Mouse (Mus musculus) gonadal fat pad, adult 2 months (tissue): Measurements from ENCODE around the gene Ip6k3. TPM values are rescaled to one million over a fixed set of nuclear protein-coding genes. Genes with fewer than 3 reads are reported as not detected.

ENCODE experiments used
- DNase-seq: peaks from one replicate; pipeline ENCODE4 v3.0.0-alpha.2; 2012; ENCODE audit warnings: low read depth
- polyA plus RNA-seq: library from polyadenylated mRNA; depleted of rRNA; stranded (reverse); fragments of >200 nt; gene quantifications from 2 replicates; pipeline ENCODE4 v1.2.3, GENCODE M21; 2012; rRNA removed

Ip6k3 gene
- 0.20 and 0.32 TPM in 2 replicates for polyA plus RNA-seq

GRCm38 (mm10) chr17:27167545-27167944, at the start of gene Ip6k3:
Gene Ip6k3, minus strand, starts transcription at chr17:27167795.
- DNase-seq, result no peak

GRCm38 (mm10) chr17:27212768-27213525, 45.4 kb upstream of the Ip6k3 start:
- DNase-seq, result no peak

- DNase-seq, result no peak
Observed at GRCm38 (mm10) chr17:27212006-27212405, 44.4 kb upstream of the Ip6k3 start.

GRCm38 (mm10) chr17:27207113-27207707, 39.6 kb upstream of the Ip6k3 start:
- no peak for DNase-seq

GRCm38 (mm10) chr17:27204075-27204909, 36.7 kb upstream of the Ip6k3 start, which contains the start of gene Lemd2:
Gene Lemd2, minus strand, starts transcription at chr17:27204469.
- DNase-seq, result peak; percentile 27

- no peak for DNase-seq
Observed at GRCm38 (mm10) chr17:27203358-27204074, 35.9 kb upstream of the Ip6k3 start.

- DNase-seq, result no peak
Observed at GRCm38 (mm10) chr17:27202919-27203357, 35.3 kb upstream of the Ip6k3 start.

GRCm38 (mm10) chr17:27201981-27202380, 34.4 kb upstream of the Ip6k3 start:
- DNase-seq, result no peak

GRCm38 (mm10) chr17:27200801-27201200, 33.2 kb upstream of the Ip6k3 start:
- peak; percentile 44 for DNase-seq

- no peak for DNase-seq
Observed at GRCm38 (mm10) chr17:27199864-27200263, 32.3 kb upstream of the Ip6k3 start.

GRCm38 (mm10) chr17:27199205-27199604, 31.6 kb upstream of the Ip6k3 start:
- DNase-seq, result no peak

- DNase-seq, result no peak
Observed at GRCm38 (mm10) chr17:27196206-27196605, 28.6 kb upstream of the Ip6k3 start.

GRCm38 (mm10) chr17:27194258-27195185, 26.9 kb upstream of the Ip6k3 start:
- DNase-seq, result no peak

- no peak for DNase-seq
Observed at GRCm38 (mm10) chr17:27191804-27192203, 24.2 kb upstream of the Ip6k3 start.

GRCm38 (mm10) chr17:27191189-27191588, 23.6 kb upstream of the Ip6k3 start:
- DNase-seq, result no peak

GRCm38 (mm10) chr17:27189640-27190216, 22.1 kb upstream of the Ip6k3 start:
- DNase-seq, result no peak

- no peak for DNase-seq
Observed at GRCm38 (mm10) chr17:27188883-27189282, 21.3 kb upstream of the Ip6k3 start.

GRCm38 (mm10) chr17:27187059-27187458, 19.5 kb upstream of the Ip6k3 start:
- no peak for DNase-seq

- DNase-seq, result no peak
Observed at GRCm38 (mm10) chr17:27186068-27186467, 18.5 kb upstream of the Ip6k3 start.

- DNase-seq, result no peak
Observed at GRCm38 (mm10) chr17:27183667-27184292, 16.2 kb upstream of the Ip6k3 start.
